Mouse (Mus musculus) ES-CJ7 (cell line): ENCODE measurements around the gene Mug2.
"Not testable (repeated sequence)": the region's sequence is repeated elsewhere in the genome, so short reads cannot be mapped to it uniquely, and the experiment has no call there.

Experiments
- DNase-seq: peaks from one replicate; pipeline ENCODE4 v3.0.0; 2011; ENCODE audit warnings: low read depth, low spot score

The Mug2 gene

GRCm38 (mm10) chr6:122006461-122006860 lies at the start of gene Mug2:
Gene Mug2 (plus strand): TSS chr6:122006761.
- DNase-seq: not testable (repeated sequence)

DNA sequence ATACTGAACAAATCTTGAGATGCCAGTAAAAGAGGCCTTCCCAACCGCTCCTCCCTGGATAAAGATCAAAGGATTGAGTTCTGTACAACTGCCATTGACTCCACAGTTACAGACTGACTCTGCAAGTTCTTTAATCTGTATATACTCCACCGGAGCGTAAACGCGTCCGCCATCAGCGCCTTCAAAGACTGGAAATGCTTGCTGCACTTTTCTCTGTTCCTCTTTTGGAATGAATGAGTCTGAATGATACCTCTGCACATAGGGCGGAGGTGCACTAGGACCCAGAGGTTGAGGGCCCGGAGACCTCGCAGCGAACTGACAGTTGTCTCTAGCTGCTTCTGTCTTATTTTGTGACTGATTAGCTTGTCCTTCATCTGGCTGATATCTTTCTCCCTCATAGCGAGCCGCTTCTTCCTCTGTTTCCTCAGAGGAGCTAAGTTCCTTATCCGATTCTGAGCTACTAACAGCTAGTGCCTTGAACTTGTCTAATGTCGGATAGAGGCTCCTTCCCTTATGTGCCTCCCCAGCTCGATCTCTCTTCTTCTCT lies 48.7 kb upstream of the Mug2 start:
- DNase-seq: not testable (repeated sequence)

DNA sequence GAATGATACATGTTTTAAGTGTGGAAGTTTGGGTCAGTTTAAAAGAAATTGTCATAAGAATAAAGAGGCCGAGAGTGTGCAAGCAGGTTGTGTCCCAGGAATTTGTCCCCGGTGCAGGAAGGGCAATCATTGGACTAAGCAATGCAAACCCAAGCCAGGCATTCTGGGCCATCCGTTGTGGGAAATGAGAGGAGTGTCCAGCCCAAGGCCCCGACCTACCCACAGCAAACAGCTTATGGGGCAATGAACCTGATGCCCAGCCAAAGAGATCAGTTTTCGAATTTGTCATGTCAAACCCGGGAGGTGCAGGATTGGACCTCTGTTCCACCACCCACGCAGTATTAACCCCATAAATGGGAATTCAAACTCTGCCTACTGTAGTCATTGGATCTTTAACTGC lies 30.9 kb upstream of the Mug2 start:
- no peak for DNase-seq

DNA sequence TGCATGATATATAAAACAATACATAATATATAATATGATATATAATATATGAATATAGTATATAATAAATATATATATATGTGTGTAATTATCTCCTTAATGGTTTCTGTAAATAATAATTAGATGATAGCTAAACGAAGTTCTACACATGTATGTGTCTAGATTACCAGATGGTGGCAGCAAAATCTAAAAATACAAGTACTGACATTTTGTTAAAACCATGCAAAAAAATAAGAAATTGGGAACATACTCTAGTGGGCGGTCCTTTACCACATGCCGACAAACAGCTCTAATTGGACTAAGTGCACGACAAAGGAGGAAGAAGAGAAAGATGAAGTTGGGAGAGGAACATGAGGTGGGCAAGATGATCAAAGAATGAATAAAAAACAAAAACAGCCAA lies 94.3 kb downstream of the Mug2 start:
- DNase-seq: no peak

DNA sequence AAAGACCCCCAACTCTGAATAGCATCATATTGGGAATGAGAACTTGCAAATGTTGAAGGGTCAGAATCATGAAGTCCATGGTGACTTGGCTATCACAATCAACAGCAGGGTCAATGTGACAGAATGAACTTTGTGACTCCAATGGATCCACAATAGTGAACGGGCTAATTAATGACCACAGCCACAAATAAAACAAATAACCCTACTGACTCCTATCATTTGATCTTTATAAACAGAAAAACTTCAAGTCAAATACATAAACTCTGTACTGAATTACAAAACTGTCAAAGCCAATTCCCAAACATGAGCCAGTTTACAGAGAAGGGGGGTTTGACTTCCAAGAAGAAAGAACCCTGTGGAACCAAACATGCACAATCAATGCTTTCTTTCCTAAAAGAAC lies 95.1 kb downstream of the Mug2 start:
- no peak for DNase-seq

GRCm38 (mm10) chr6:122116963-122117362 lies 110.4 kb downstream of the Mug2 start:
- DNase-seq: no peak

DNA sequence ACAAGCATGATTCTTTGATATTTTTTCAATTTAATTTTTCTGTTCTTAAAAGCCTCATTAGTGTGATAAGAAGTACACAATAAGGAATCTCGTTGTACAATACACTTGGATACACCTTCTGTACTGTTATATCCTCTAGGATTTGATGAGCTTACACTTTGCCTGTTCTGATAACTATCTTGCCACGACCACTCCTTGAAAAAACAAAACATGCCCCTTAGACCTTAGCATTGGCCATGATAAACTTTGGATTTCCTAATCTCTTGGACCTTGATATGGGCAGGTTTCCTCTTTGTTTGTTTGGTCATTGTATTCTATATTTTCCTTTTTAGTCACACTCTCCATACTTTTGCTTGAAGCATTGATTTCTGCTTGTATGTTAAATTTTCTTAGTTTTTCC lies 123.0 kb downstream of the Mug2 start:
- DNase-seq: no peak
